Mouse (Mus musculus) spleen, adult 2 months (tissue): Measurements from ENCODE around the gene Idh2.

Experiments
- CTCF ChIP-seq: fragments of 200-500 bp; IDR thresholded peaks from 2 replicates; pipeline ENCODE4 v1.5.1; 2011; ENCODE audit warnings: mild to moderate bottlenecking, inconsistent platforms; ENCODE audit not compliant: insufficient read depth, insufficient read length, insufficient replicate concordance; ENCODE audit errors: extremely low read depth
- POLR2A ChIP-seq: fragments of 200-500 bp; IDR thresholded peaks from 2 replicates; pipeline ENCODE4 v1.6.1; 2011; ENCODE audit warnings: low read depth, low read length, inconsistent platforms

GRCm38 (mm10) chr7:80143331-80144273 lies 28.4 kb upstream of the Idh2 start:
- TF ChIP-seq CTCF (no peak), POLR2A (no peak)
